Mouse (Mus musculus) myocyte (in vitro differentiated cells): ENCODE measurements at regions not wholly inside any gene's neighbourhood (a gene's known extent, or its start where the extent isn't known, plus 50 kb on each side); places are given as distances from the start of the nearest gene placed in this dataset.

Source experiments
- H3K27me3 ChIP-seq: one replicate; pipeline ENCODE4 v1.6.1; 2011; ENCODE audit not compliant: control insufficient read depth, insufficient read depth, insufficient read length
- H3K36me3 ChIP-seq: one replicate; pipeline ENCODE4 v1.6.1; 2011; ENCODE audit not compliant: control insufficient read depth, insufficient read depth
- H3K4me2 ChIP-seq: one replicate; pipeline ENCODE4 v1.6.1; 2011; ENCODE audit warnings: low read depth, control low read depth
- H3K4me3 ChIP-seq: one replicate; pipeline ENCODE4 v1.5.1; 2011; ENCODE audit warnings: mild to moderate bottlenecking, control low read depth, moderate library complexity
- H3K79me2 ChIP-seq: one replicate; pipeline ENCODE4 v1.6.1; 2011; ENCODE audit not compliant: control insufficient read depth, insufficient read depth
- H3ac ChIP-seq: one replicate; pipeline ENCODE4 v1.6.1; 2011; ENCODE audit not compliant: control insufficient read depth, insufficient read length
- CEBPB ChIP-seq: IDR thresholded peaks from 2 replicates; pipeline ENCODE4 v1.6.1; 2011; ENCODE audit warnings: mild to moderate bottlenecking, moderate library complexity; ENCODE audit not compliant: poor library complexity, insufficient read depth, severe bottlenecking
- E2F4 ChIP-seq: IDR thresholded peaks from one replicate; pipeline ENCODE4 v1.6.1; 2011; ENCODE audit warnings: mild to moderate bottlenecking, control low read depth, moderate library complexity; ENCODE audit not compliant: insufficient read depth
- MAX ChIP-seq: IDR thresholded peaks from one replicate; pipeline ENCODE4 v1.6.1; 2011; ENCODE audit warnings: low read depth, mild to moderate bottlenecking, control low read depth
- MYOD1 ChIP-seq, 3 experiments: IDR thresholded peaks; one replicate each; pipeline ENCODE4 v1.6.1; 2011; ENCODE audit warnings: control low read depth in 2 of 3, low read depth in 2 of 3, mild to moderate bottlenecking in 2 of 3, moderate library complexity in 1 of 3; ENCODE audit not compliant: insufficient read length in 2 of 3, control insufficient read depth in 1 of 3
- MYOG ChIP-seq, 3 experiments: IDR thresholded peaks; one replicate each; pipeline ENCODE4 v1.6.1; 2011; ENCODE audit warnings: control low read depth in 2 of 3, low read depth in 2 of 3, mild to moderate bottlenecking in 2 of 3; ENCODE audit not compliant: insufficient read length in 2 of 3, control insufficient read depth in 1 of 3, insufficient read depth in 1 of 3
- POLR2A ChIP-seq: IDR thresholded peaks from one replicate; pipeline ENCODE4 v1.6.1; 2011; ENCODE audit warnings: low read depth, mild to moderate bottlenecking, control low read depth, moderate library complexity; ENCODE audit not compliant: insufficient read length
- POLR2AphosphoS2 ChIP-seq: IDR thresholded peaks from one replicate; pipeline ENCODE4 v1.6.1; 2011; ENCODE audit warnings: low read depth, control low read depth; ENCODE audit not compliant: insufficient read length
- REST ChIP-seq: IDR thresholded peaks from one replicate; pipeline ENCODE4 v1.6.1; 2011; ENCODE audit warnings: mild to moderate bottlenecking, control low read depth, moderate library complexity; ENCODE audit not compliant: insufficient read depth, insufficient read length
- SRF ChIP-seq: IDR thresholded peaks from one replicate; pipeline ENCODE4 v1.6.1; 2011; ENCODE audit warnings: low read depth; ENCODE audit not compliant: control insufficient read depth, insufficient read length
- TCF12 ChIP-seq: IDR thresholded peaks from one replicate; pipeline ENCODE4 v1.6.1; 2011; ENCODE audit warnings: mild to moderate bottlenecking, control low read depth; ENCODE audit not compliant: poor library complexity, insufficient read depth, severe bottlenecking
- TCF3 ChIP-seq: IDR thresholded peaks from one replicate; pipeline ENCODE4 v1.6.1; 2011; ENCODE audit warnings: low read depth, control low read depth; ENCODE audit not compliant: insufficient read length

DNA sequence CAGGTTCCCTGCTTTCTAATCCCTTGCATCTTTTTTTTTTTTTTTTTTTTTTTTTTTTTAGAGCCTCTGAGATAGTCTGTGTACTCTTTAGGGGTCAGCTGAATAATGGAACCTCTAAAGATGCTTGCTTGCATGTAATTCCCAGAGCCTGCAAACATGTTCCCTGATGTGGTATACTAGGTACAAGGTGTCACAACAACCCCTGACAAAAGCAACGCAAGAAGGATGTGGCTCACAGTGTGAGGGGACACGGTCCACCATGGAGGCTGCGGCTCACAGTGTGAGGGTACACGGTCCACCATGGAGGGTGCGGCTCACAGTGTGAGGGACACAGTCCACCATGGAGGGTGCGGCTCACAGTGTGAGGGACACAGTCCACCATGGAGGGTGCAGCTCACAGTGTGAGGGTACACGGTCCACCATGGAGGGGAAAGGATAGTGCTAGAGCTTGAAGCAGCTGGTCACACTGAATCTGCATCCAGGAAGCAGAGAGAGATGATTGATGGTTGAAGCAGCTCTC lies 157.7 kb downstream of the Rab11fip4 start:
- H3K79me2 ChIP-seq = no peaks in the 10 kb centered on the region
- H3K4me2 ChIP-seq = no peak overlapping the region
- H3ac ChIP-seq = no peak overlapping the region
- peak; percentile 95 for TF ChIP-seq POLR2AphosphoS2
- peak; percentile 42 for TF ChIP-seq POLR2A
- TF ChIP-seq SRF = no peak
- no peak overlapping the region for H3K4me3 ChIP-seq
- H3K27me3 ChIP-seq = no peaks in the 10 kb centered on the region
- H3K36me3 ChIP-seq = no peaks in the 10 kb centered on the region

- Histone ChIP-seq H3K79me2 (no peaks in the 10 kb centered on the region), H3K4me3 (no peak overlapping the region), H3K36me3 (no peaks in the 10 kb centered on the region), H3K4me2 (no peak overlapping the region), H3K27me3 (no peaks in the 10 kb centered on the region), H3ac (no peak overlapping the region)
- TF ChIP-seq MAX = no peak
- no peak for TF ChIP-seq E2F4
- TF ChIP-seq POLR2AphosphoS2 = no peak
- TF ChIP-seq POLR2A = no peak
- TF ChIP-seq MYOG (IDR thresholded peaks at IDR 0.05; ENCODE audit: control insufficient read depth in 1 of 3, insufficient read depth in 1 of 3, insufficient read length in 2 of 3, low read depth in 2 of 3) = no peak
- no peak for TF ChIP-seq CEBPB
- TF ChIP-seq MYOD1 (IDR thresholded peaks at IDR 0.05; ENCODE audit: control insufficient read depth in 1 of 3, insufficient read length in 2 of 3, low read depth in 2 of 3) = no peak
- no peak for TF ChIP-seq TCF3
- no peak for TF ChIP-seq TCF12
- TF ChIP-seq REST = no peak
These were observed 156.8 kb downstream of the Rab11fip4 start for GRCm38 (mm10) chr11:79747801-79748200.
